Mouse (Mus musculus): ENCODE measurements around the gene Aldh2.

DNA sequence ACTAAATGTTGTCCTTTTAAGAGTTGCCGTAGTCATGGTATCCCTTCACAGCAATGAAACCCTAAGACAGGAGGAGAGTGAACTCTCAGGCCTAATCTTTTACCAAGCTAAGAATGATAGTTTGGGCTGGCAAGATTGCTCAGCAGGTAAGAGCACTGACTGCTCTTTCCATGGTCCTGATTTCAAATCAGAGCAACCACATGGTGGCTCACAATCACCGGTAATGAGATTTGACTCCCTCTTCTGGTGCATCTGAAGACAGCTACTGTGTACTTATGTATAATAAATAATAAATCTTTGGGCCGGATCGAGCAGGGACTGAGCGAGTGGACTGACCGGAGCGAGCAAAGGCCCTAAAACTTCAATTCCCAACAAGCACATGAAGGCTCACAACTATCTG, 52.4 kb downstream of the Aldh2 start:
- TF ChIP-seq POLR2A (IDR thresholded peaks at IDR 0.05; ENCODE audit: low read depth, low read length) (no peak), CTCF (IDR thresholded peaks at IDR 0.05; ENCODE audit: extremely low read depth, insufficient read depth, insufficient read length, insufficient replicate concordance) (no peak)

Measured in spleen, adult 2 months (tissue).